Mouse (Mus musculus) CH12.LX (cell line): ENCODE results near the gene Ccng2. TPM values are rescaled to one million over a fixed set of nuclear protein-coding genes. Genes with fewer than 3 reads are reported as not detected.

Experiments used
- polyA plus RNA-seq: library from polyadenylated mRNA; unstranded; fragments of >175 nt; gene quantifications from 2 replicates; pipeline ENCODE4 v1.2.1, GENCODE M21; 2012; ENCODE audit warnings: low read depth; ENCODE audit not compliant: insufficient read length
- total RNA-seq, 2 experiments: library from RNA; depleted of rRNA; stranded (reverse); fragments of 300-350 nt in 1 of 2; fragments of >200 nt in 1 of 2; gene quantifications; 2 replicates each; pipeline ENCODE4 v1.2.3; 2012 to 2014

The Ccng2 gene
- total and polyA plus RNA-seq, 3 experiments = 6.2 to 23.1 (median 16.7) TPM

Other genes starting within 250 kb of the Ccng2 start
- gene Sowahb, start 222.2 kb upstream of the Ccng2 start, total RNA-seq (2012; rRNA removed) = not detected in 2 replicates
- not detected in 2 replicates for gene Sowahb, start 222.2 kb upstream of the Ccng2 start, total RNA-seq (2014; rRNA removed)
- not detected in 2 replicates for gene Sowahb, start 222.2 kb upstream of the Ccng2 start, polyA plus RNA-seq
- 72.3 and 76.5 TPM in 2 replicates for gene Sept11, start 173.8 kb upstream of the Ccng2 start, total RNA-seq (2012; rRNA removed)
- gene Sept11, start 173.8 kb upstream of the Ccng2 start, total RNA-seq (2014; rRNA removed) = 66.5 and 78.5 TPM in 2 replicates
- gene Sept11, start 173.8 kb upstream of the Ccng2 start, polyA plus RNA-seq = 138 and 159 TPM in 2 replicates
- gene Ccni, start 60.8 kb upstream of the Ccng2 start, total RNA-seq (2012; rRNA removed) = 30.1 and 34.7 TPM in 2 replicates
- gene Ccni, start 60.8 kb upstream of the Ccng2 start, total RNA-seq (2014; rRNA removed) = 91.6 and 93.3 TPM in 2 replicates
- 59.5 and 82.1 TPM in 2 replicates for gene Ccni, start 60.8 kb upstream of the Ccng2 start, polyA plus RNA-seq
- 0.25 and 0.42 TPM in 2 replicates for gene 2010109A12Rik, start 60.7 kb upstream of the Ccng2 start, total RNA-seq (2012; rRNA removed)
- gene 2010109A12Rik, start 60.7 kb upstream of the Ccng2 start, total RNA-seq (2014; rRNA removed) = not detected in 2 replicates
- gene 2010109A12Rik, start 60.7 kb upstream of the Ccng2 start, polyA plus RNA-seq = 0.38 TPM in 1 of 2 replicates, not detected in the other